Comparison of ENCODE assay signal across 18 mouse cellular contexts in genomic region chr4:83511083-83511482, GRCm38 (mm10).
"Had no signal": no experiment of that assay in that cellular context is flagged by ENCODE, and none has a peak within 500 bp of the region (broad histone marks: within the 10 kb centered on the region; RNA-seq: fewer than 3 reads in every experiment).

No protein-coding gene starts in this region.

- H3K9ac ChIP-seq: limb, embryonic 13.5 days; liver, embryonic 13.5 days; midbrain, embryonic 13.5 days had no signal

- H3K4me3 ChIP-seq: limb, embryonic 13.5 days; liver, embryonic 13.5 days; midbrain, embryonic 13.5 days; myocyte had no signal

- DNase-seq: kidney, adult 9 months; kidney, postnatal 14 days; kidney, postnatal 4 days; left cerebral cortex, postnatal 4 days; liver, embryonic 13.5 days; lung, adult 2 months; lung, postnatal 14 days; lung, postnatal 4 days; right cerebral cortex, adult 18-20 months; right cerebral cortex, postnatal 14 days; right cerebral cortex, postnatal 4 days; thymus, adult 18-20 months; thymus, postnatal 4 days had no signal

- H3K27me3 ChIP-seq: limb, embryonic 13.5 days; liver, embryonic 13.5 days; midbrain, embryonic 13.5 days had no signal

- H3K9me3 ChIP-seq: limb, embryonic 13.5 days; liver, embryonic 13.5 days; midbrain, embryonic 13.5 days had no signal

- H3K4me1 ChIP-seq: limb, embryonic 13.5 days; liver, embryonic 13.5 days; midbrain, embryonic 13.5 days had no signal

- H3K27ac ChIP-seq: limb, embryonic 13.5 days; liver, embryonic 13.5 days; midbrain, embryonic 13.5 days; stomach, postnatal 0 days had no signal

- ATAC-seq: midbrain, embryonic 13.5 days; midbrain, embryonic 16.5 days had no signal

- H3K36me3 ChIP-seq: limb, embryonic 13.5 days; liver, embryonic 13.5 days; midbrain, embryonic 13.5 days had no signal

- H3K4me2 ChIP-seq: limb, embryonic 13.5 days; liver, embryonic 13.5 days; midbrain, embryonic 13.5 days had no signal
